Mouse (Mus musculus) T-helper 1 cell (primary cell): Measurements from ENCODE around the gene Csta1.
"Not testable (repeated sequence)": the region's sequence is repeated elsewhere in the genome, so short reads cannot be mapped to it uniquely, and the experiment has no call there.

Experiments
- in situ Hi-C: fragments of 300-600 bp; cut with MboI, MseI; formaldehyde crosslinking; loops from one replicate; pipeline ENCODE4 v1.15.1; 2025; ENCODE audit warnings: high pct_unique_total_duplicates

The Csta1 gene

DNA sequence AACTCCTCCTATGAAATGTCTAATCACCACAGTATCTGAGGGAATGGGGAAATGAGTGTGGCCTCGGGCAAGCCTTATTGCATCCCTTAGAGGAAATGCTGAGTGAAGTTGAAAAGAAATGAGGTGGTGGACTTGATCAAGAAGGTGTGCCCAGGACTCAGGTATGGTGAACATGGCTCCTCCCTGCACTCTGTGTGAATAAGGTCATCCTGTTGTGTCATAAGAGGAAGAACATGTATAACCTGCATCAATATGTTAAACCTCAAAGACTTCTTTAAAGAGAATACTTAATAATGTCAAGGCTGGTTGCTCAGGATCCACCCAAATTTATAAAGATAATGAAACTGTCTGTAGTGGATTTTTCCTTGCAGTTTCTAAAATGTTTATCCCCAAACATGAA, at the start of gene Csta1:
Gene Csta1, minus strand, starts transcription at position 101 of the 400 bp plus-strand sequence.
- in situ Hi-C loops = no loop called here

DNA sequence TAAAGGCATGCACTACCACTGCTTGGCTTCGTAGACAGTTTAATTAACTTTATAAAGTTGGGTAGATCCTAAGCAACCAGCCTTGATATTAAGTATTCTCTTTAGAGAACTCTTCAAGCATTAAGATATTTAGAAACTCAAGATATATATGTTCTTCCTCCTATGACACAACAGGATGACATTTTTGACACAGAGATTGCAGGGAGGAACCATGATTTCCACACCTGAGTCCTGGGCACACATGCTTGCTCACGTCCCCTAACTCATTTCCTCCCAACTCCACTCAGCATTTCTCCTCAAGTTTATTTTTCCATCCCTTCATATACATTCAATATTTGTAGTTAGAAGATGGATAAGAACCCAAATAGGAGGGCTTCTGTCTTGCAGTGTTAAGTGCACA, 48.9 kb upstream of the Csta1 start:
- in situ Hi-C loops = no loop called here

GRCm38 (mm10) chr16:36176108-36176507, 45.1 kb upstream of the Csta1 start:
- in situ Hi-C loops = no loop called here

DNA sequence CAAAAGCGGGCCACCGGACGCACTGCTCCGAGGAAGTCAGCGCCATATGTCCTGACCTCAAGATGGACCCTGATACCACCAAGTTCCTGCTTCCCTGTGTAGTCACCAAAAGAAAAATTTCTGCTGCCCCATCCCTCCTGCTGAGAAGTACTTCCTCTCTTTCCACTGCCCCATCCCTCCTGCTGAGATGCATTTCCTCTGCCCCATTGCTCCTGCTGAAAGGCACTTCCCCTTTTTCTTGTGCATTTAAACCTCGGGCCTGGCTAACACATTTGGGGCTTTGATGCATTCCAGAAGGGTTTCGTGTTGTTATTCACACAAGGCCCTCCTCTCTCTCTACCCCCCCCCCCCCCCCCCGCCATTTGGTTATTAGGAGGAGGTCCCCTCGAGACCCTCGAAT, 36.8 kb upstream of the Csta1 start:
- in situ Hi-C loops = not testable (repeated sequence)

DNA sequence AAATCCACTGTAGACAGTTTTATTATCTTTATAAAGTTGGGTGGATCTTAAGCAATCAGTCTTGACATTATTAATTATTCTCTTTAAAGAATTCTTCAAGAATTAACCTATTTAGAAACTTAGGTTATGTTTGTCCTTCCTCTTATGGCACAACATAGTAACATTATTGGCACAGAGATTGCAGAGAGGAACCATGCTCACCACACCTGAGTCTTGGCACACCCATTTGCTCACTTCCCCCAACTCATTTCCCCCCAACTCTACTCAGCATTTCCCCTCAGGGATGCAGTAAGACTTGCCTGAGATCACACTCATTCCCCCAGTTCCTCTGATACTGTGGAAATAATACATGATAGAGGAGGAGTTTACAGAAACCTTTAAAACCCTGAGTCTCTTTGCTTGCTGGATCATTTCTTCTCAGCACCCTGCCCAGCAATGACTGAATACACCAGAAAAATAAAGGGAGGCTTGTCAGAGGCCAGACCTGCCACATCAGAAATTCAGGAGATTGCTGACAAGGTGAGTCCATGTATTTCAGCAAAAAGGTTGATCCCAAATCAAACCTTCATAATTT, 25.4 kb upstream of the Csta1 start, which contains the start of gene Stfa2l1:
Gene Stfa2l1, plus strand, starts transcription at position 410 of the 574 bp plus-strand sequence.
- in situ Hi-C loops = loop anchor here (10.0 kb wide), 1 partner anchor 512 kb away; no protein-coding TSS in a partner anchor

DNA sequence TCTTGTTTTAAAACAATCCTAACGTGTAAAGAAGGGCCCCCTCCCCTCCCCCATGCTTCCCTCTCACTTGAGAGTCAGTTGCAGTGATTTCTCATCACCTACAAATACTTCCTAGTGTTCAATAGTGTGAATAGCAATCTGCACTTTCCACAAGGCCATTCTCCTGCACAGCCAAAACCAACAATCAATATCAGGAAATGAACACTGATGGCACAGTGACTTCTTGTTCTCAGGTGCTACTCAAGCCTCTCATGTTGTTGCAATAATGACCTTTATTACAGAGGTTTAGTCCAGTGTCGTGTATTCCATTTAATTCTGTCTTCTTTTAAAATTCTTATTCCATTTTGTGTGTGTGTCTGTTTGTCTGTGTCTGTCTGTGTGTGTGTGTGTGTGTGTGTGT, 7.2 kb upstream of the Csta1 start:
- in situ Hi-C loops = no loop called here

GRCm38 (mm10) chr16:36128092-36128491, 2.9 kb downstream of the Csta1 start:
- in situ Hi-C loops = no loop called here

- in situ Hi-C loops = not testable (repeated sequence)
These were observed 15.3 kb downstream of the Csta1 start for GRCm38 (mm10) chr16:36115751-36116150.

- in situ Hi-C loops = not testable (repeated sequence)
These were observed 19.6 kb downstream of the Csta1 start for GRCm38 (mm10) chr16:36111486-36111885.

GRCm38 (mm10) chr16:36102211-36102610, 28.8 kb downstream of the Csta1 start:
- in situ Hi-C loops = no loop called here

GRCm38 (mm10) chr16:36101526-36101925, 29.5 kb downstream of the Csta1 start:
- in situ Hi-C loops = no loop called here

DNA sequence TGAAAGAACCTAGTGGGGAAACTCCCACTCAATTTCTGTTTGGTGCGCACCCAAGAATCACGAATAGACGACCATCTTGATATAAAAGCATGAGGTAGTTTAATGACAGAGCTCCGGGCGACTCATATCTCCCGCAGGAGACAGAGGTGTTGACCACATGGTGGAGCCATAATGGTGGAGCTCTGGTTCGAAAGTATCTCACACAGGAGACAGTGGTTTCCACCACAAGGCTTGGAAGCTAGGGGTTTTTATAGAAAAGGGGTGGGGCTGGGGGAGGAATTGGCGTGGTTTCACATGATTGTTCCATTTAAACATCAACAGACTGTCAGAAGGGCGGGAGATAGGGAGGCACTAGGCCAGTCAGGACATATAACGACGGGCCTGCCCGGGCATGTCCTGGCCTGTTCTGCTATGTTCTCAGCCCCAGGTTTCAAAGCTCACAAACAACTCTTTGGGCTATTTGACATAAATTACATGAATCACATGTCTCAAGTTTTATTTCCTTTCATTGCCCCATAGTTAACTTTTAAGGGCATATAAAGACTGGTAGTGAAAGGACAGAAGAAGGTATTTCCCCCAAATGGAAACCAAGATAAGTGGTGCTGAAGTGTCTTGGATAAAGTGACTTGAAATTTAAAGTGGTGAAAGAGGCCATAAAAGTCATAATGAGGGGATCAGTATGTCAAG, 33.1 kb downstream of the Csta1 start:
- in situ Hi-C loops = not testable (repeated sequence)

GRCm38 (mm10) chr16:36094079-36094478, 37.0 kb downstream of the Csta1 start:
- in situ Hi-C loops = no loop called here

GRCm38 (mm10) chr16:36090785-36091509, 40.1 kb downstream of the Csta1 start:
- in situ Hi-C loops = no loop called here

GRCm38 (mm10) chr16:36089850-36090616, 41.0 kb downstream of the Csta1 start:
- in situ Hi-C loops = no loop called here

GRCm38 (mm10) chr16:36089065-36089464, 42.0 kb downstream of the Csta1 start:
- in situ Hi-C loops = no loop called here

DNA sequence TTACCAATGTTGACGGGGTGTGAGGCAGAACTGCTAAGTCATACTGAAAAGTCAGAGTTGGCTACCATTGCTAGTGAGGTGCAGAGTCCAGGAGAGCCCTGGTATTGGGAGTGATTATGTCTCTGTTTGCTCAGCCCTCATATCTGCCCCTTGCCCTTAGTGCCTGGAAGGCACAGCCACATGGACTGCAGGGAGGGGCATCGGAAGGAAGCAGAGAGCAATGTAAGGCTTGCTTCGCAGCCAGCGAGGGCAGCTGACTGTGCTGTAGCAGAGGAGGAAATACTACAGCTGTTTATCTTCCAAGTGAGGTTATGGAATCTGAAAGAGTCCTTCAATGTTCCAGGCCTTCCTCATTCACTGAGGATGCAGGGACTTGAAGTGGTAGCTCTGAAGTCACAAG, 43.2 kb downstream of the Csta1 start:
- in situ Hi-C loops = no loop called here

DNA sequence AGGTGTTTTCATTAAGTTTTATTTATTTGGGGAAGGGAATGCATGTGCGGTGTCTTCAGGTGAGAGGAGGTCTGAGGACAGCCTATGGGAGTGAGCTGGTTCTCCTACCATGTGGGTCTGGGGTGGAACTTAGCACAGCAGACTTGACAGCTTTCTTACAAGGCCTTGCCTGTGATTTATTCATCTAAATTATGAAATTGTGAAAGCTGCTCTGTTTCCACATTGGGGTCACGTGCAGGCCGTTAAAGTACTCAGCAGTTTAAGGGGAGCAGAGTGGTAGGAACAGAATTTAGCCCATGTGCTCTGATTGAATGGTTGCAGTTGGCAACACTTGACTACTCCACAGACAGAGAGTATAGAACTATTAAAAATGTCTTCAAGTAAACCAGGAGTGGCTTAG, 51.1 kb downstream of the Csta1 start:
- in situ Hi-C loops = no loop called here

GRCm38 (mm10) chr16:36074772-36075171, 56.3 kb downstream of the Csta1 start:
- in situ Hi-C loops = loop anchor here (25.0 kb wide), 1 partner anchor 1813 kb away; no protein-coding TSS in a partner anchor

GRCm38 (mm10) chr16:36072410-36073011, 58.5 kb downstream of the Csta1 start:
- in situ Hi-C loops = loop anchor here (25.0 kb wide), 1 partner anchor 1815 kb away; no protein-coding TSS in a partner anchor
